Mouse (Mus musculus) forebrain, embryonic 16.5 days (tissue): Measurements from ENCODE around the gene Lipt2. TPM values are rescaled to one million over a fixed set of nuclear protein-coding genes. Genes with fewer than 3 reads are reported as not detected.
A peak's percentile ranks its signal among the peaks of the same experiment; 100 is the strongest.

Source experiments
- ATAC-seq: fragments of 200-750 bp; cut with Nextera tagmentation; 2 replicates; pipeline ENCODE4 v1.8.0; 2017; ENCODE audit warnings: mild to moderate bottlenecking, moderate library complexity
- H3K27ac ChIP-seq: fragments of 300-500 bp; sonication (generic); 2 replicates; pipeline ENCODE4 v1.5.1; 2014; ENCODE audit warnings: low read length, control low read depth
- H3K27me3 ChIP-seq: fragments of 300-500 bp; sonication (generic); replicated peaks from 2 replicates; pipeline ENCODE4 v1.6.1; 2014; ENCODE audit warnings: low read length; ENCODE audit not compliant: control insufficient read depth, insufficient read depth
- H3K36me3 ChIP-seq: fragments of 300-500 bp; sonication (generic); 2 replicates; pipeline ENCODE4 v1.6.1; 2014; ENCODE audit not compliant: control insufficient read depth, insufficient read depth
- H3K4me1 ChIP-seq: fragments of 300-500 bp; sonication (generic); replicated peaks from 2 replicates; pipeline ENCODE4 v1.6.1; 2014; ENCODE audit warnings: low read length; ENCODE audit not compliant: control insufficient read depth, insufficient read depth
- H3K4me2 ChIP-seq: fragments of 300-500 bp; sonication (generic); 2 replicates; pipeline ENCODE4 v1.6.1; 2014; ENCODE audit warnings: mild to moderate bottlenecking, low read length, control low read depth
- H3K4me3 ChIP-seq: fragments of 300-500 bp; sonication (generic); replicated peaks from 2 replicates; pipeline ENCODE4 v1.5.1; 2014; ENCODE audit warnings: mild to moderate bottlenecking, low read length, control low read depth
- H3K9ac ChIP-seq: fragments of 300-500 bp; sonication (generic); replicated peaks from 2 replicates; pipeline ENCODE4 v1.6.1; 2014; ENCODE audit warnings: low read depth, low read length, control low read depth
- H3K9me3 ChIP-seq: fragments of 300-500 bp; sonication (generic); 2 replicates; pipeline ENCODE4 v1.6.1; 2016; ENCODE audit warnings: low read length; ENCODE audit not compliant: control insufficient read depth
- WGBS: fragments of 180-500 bp; shearing (Covaris S2); extraction: QIAGEN DNeasy Blood & Tissue Kit; methylation state at CpG from one replicate; pipeline ENCODE4 v1.1.7; 2014; 5-methylcytosine and 5-hydroxymethylcytosine counted together
- polyA plus RNA-seq: library from polyadenylated mRNA; unstranded; fragments of >200 nt; fragmentation: Nextera tagmentation; extraction: Ambion mirVana; gene quantifications from 2 replicates; pipeline ENCODE4 v1.2.1, GENCODE M21; 2015

Lipt2 gene
- polyA plus RNA-seq, 1 experiment from 2014 or later: 17.1 TPM

- Histone ChIP-seq H3K27ac (no peak overlapping the region), H3K4me3 (no peak overlapping the region), H3K4me2 (no peak overlapping the region), H3K9ac (no peak overlapping the region), H3K9me3 (no peaks in the 10 kb centered on the region), H3K4me1 (peaks cover 4% of the 10 kb centered on the region; the same call in 1 of the 2 replicates), H3K36me3 (no peaks in the 10 kb centered on the region), H3K27me3 (no peaks in the 10 kb centered on the region)
- ATAC-seq: no peak
- WGBS: 73% methylated on average over 4 of the region's 4 CpGs
Observed at GRCm38 (mm10) chr7:100157669-100158068, 1.4 kb upstream of the Lipt2 start.

GRCm38 (mm10) chr7:100160006-100160405 is 929 bp downstream of the Lipt2 start:
- ATAC-seq: peak; percentile 8
- Histone ChIP-seq H3K27ac (no peak overlapping the region), H3K9ac (peak overlapping the region; percentile 91), H3K9me3 (no peaks in the 10 kb centered on the region), H3K4me2 (peak overlapping the region; percentile 79), H3K27me3 (no peaks in the 10 kb centered on the region), H3K4me3 (peak overlapping the region; percentile 94), H3K36me3 (no peaks in the 10 kb centered on the region), H3K4me1 (peaks cover 4% of the 10 kb centered on the region; the same call in 1 of the 2 replicates)
- 67% methylated on average over 7 of the region's 7 CpGs for WGBS

GRCm38 (mm10) chr7:100163506-100163905 is 4.4 kb downstream of the Lipt2 start:
- H3K36me3 ChIP-seq: no peaks in the 10 kb centered on the region
- no peak overlapping the region for H3K9ac ChIP-seq
- no peaks in the 10 kb centered on the region for H3K27me3 ChIP-seq
- no peak for ATAC-seq
- H3K27ac ChIP-seq: no peak overlapping the region
- WGBS: 78% methylated on average over 4 of the region's 4 CpGs
- no peaks in the 10 kb centered on the region for H3K9me3 ChIP-seq
- H3K4me3 ChIP-seq: no peak overlapping the region
- no peak overlapping the region for H3K4me2 ChIP-seq
- H3K4me1 ChIP-seq: peaks cover 4% of the 10 kb centered on the region; the same call in 1 of the 2 replicates

- no peak overlapping the region for H3K9ac ChIP-seq
- 79% methylated on average over 11 of the region's 11 CpGs for WGBS
- H3K4me3 ChIP-seq: no peak overlapping the region
- no peak overlapping the region for H3K4me2 ChIP-seq
- no peak overlapping the region for H3K27ac ChIP-seq
- H3K36me3 ChIP-seq: no peaks in the 10 kb centered on the region
- H3K4me1 ChIP-seq: no peaks in the 10 kb centered on the region
- ATAC-seq: no peak
- no peaks in the 10 kb centered on the region for H3K9me3 ChIP-seq
- no peaks in the 10 kb centered on the region for H3K27me3 ChIP-seq
Observed at GRCm38 (mm10) chr7:100168654-100169053, 9.6 kb downstream of the Lipt2 start.

- H3K4me3 ChIP-seq: no peak overlapping the region
- H3K9ac ChIP-seq: no peak overlapping the region
- H3K27ac ChIP-seq: no peak overlapping the region
- H3K9me3 ChIP-seq: no peaks in the 10 kb centered on the region
- no peaks in the 10 kb centered on the region for H3K27me3 ChIP-seq
- no peaks in the 10 kb centered on the region for H3K36me3 ChIP-seq
- no peak overlapping the region for H3K4me2 ChIP-seq
- no peaks in the 10 kb centered on the region for H3K4me1 ChIP-seq
- ATAC-seq: no peak
- WGBS: 65% methylated on average over 4 of the region's 4 CpGs
Observed at GRCm38 (mm10) chr7:100170756-100171155, 11.7 kb downstream of the Lipt2 start.

- ATAC-seq: no peak
- WGBS: 89% methylated on average over 3 of the region's 3 CpGs
- H3K27me3 ChIP-seq: peaks cover 24% of the 10 kb centered on the region
Observed at GRCm38 (mm10) chr7:100176269-100176668, 17.2 kb downstream of the Lipt2 start, which contains the start of gene Kcne3. Kcne3 (plus strand) TSS chr7:100176502.

GRCm38 (mm10) chr7:100178016-100178890 is 19.2 kb downstream of the Lipt2 start:
- peak; percentile 38; the same call in 1 of the 2 replicates for ATAC-seq
- peak overlapping the region; percentile 59 for H3K4me2 ChIP-seq
- peaks cover 24% of the 10 kb centered on the region for H3K27me3 ChIP-seq
- no peaks in the 10 kb centered on the region for H3K9me3 ChIP-seq
- peak overlapping the region; percentile 18 for H3K9ac ChIP-seq
- no peak overlapping the region for H3K27ac ChIP-seq
- H3K36me3 ChIP-seq: no peaks in the 10 kb centered on the region
- peak overlapping the region; percentile 39 for H3K4me3 ChIP-seq
- WGBS: 8% methylated on average over 30 of the region's 30 CpGs
- peaks cover 13% of the 10 kb centered on the region for H3K4me1 ChIP-seq

More at GRCm38 (mm10) chr7:100176269-100176668, 17.2 kb downstream of the Lipt2 start, which contains the start of gene Kcne3:
- Histone ChIP-seq H3K27ac (no peak within 1 kb of the TSS), H3K4me3 (no peak within 1 kb of the TSS), H3K9ac (no peak within 1 kb of the TSS), H3K36me3 (no peaks in the 10 kb centered on the region), H3K4me2 (no peak within 1 kb of the TSS), H3K4me1 (peaks cover 13% of the 10 kb centered on the region), H3K9me3 (no peaks in the 10 kb centered on the region)

- Histone ChIP-seq H3K4me3 (peak overlapping the region; percentile 39), H3K9me3 (no peaks in the 10 kb centered on the region), H3K4me1 (peaks cover 13% of the 10 kb centered on the region), H3K36me3 (no peaks in the 10 kb centered on the region), H3K9ac (peak overlapping the region; percentile 18), H3K27me3 (peaks cover 24% of the 10 kb centered on the region), H3K4me2 (peak overlapping the region; percentile 59), H3K27ac (no peak overlapping the region)
- 2% methylated on average over 15 of the region's 15 CpGs for WGBS
- no peak for ATAC-seq
Observed at GRCm38 (mm10) chr7:100178891-100179233, 19.8 kb downstream of the Lipt2 start.

- peaks cover 13% of the 10 kb centered on the region for H3K4me1 ChIP-seq
- no peak for ATAC-seq
- H3K9me3 ChIP-seq: no peaks in the 10 kb centered on the region
Observed at GRCm38 (mm10) chr7:100179394-100179793, 20.3 kb downstream of the Lipt2 start.

More at GRCm38 (mm10) chr7:100179394-100179793, 20.3 kb downstream of the Lipt2 start:
- H3K36me3 ChIP-seq: no peaks in the 10 kb centered on the region
- no peak overlapping the region for H3K9ac ChIP-seq
- H3K4me2 ChIP-seq: no peak overlapping the region
- peaks cover 24% of the 10 kb centered on the region for H3K27me3 ChIP-seq
- no peak overlapping the region for H3K4me3 ChIP-seq
- no peak overlapping the region for H3K27ac ChIP-seq
- WGBS: 69% methylated on average over 7 of the region's 7 CpGs
